Mouse (Mus musculus) colon, adult 2 months (tissue): ENCODE results near the gene Tln1. TPM values are rescaled to one million over a fixed set of nuclear protein-coding genes. Genes with fewer than 3 reads are reported as not detected.

Experiments
- polyA plus RNA-seq: library from polyadenylated mRNA; depleted of rRNA; stranded (reverse); fragments of >200 nt; gene quantifications from 2 replicates; pipeline ENCODE4 v1.2.3, GENCODE M21; 2012; rRNA removed

Gene Tln1
- polyA plus RNA-seq, result 98.4 and 102 TPM in 2 replicates

DNA sequence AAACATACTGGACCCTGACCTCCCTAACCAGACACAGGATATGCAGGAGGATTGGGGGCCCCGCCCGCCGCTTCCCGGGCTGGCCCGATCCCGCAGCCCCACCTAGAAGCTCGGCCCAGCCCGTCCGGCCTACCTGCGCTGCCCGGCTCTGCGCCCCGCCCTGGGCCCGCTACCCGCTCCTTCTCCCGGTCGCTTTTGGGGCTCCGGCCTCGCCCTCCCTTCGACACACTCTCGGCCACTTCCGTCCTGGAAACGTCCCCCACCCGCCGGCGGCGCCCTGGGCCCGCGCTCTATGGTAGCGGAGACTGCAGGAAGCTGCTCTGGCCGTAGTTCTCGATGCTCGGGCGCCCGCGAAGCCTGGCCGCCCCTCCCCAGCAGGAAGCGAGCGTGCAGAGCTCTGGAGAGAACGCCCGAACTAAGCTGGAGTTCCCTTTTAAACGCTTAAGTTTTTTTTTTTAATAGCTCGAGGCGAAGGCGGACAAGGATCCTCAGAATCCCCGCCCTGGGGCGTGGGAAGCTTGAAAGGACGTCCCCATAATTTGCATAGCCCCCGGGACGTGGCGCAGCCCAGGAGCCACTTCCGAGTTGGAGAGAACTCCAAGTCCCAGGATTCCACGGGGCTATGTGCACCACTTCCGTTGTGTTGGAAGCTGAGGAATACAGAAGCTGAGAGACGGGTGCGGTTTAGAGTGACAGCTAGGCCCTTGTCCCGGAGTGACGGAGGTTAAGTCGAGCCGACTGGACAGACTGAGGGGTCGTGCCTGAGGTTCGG lies at the start of gene Tln1, which contains the start of gene Creb3:
Gene Tln1 (minus strand): TSS at position 695 of the 772 bp plus-strand sequence.
Gene Creb3 (plus strand): TSS at position 336 of the 772 bp plus-strand sequence.

DNA sequence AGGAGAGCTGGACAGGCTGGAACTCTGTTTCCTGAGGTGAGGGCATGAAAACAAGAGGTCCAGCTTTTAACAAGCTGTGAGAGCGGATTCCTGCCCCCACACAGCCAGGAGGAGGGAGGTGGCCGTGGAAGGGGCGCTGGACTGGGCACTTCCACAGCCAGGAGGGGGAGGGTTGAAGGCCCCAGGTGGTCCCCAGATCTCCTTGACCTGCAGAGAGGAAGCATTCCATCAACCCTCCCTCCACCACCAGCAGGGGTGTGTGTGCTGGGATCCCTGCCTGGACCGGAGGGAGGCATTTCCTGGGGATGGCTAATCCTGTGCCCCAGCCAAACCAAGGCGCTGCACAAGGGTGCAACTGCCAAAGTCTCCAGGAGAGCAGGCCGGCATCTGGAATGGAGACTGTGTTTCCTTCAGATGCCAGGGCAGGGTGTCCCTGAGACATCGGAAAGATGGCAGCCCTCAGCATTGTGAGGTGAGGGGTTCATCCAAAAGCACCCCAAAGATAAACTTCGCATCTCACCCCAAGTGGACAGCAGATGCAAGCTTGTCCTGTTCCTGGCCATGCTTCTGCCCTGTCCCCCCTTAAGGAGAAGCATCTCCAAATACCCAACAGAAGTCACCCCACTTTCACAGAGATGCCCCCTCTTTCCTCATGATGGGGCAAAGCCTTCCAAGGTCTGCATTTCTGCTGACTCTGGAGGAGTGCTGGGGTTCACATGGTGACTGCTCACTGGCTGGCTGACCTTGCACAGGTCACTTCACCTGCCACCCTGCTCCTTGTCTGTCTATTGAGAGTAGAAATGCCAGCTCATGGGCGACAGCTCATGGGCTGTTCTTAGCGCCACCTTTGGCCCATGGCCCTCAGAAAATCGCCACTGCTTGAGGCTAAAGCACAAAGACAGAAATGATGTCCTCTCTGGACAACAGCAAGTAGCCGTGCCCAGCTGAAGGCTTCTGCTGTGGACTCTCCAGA lies 22.2 kb upstream of the Tln1 start, which contains the start of gene Msmp:
Gene Msmp (minus strand): TSS at position 51 of the 973 bp plus-strand sequence.

DNA sequence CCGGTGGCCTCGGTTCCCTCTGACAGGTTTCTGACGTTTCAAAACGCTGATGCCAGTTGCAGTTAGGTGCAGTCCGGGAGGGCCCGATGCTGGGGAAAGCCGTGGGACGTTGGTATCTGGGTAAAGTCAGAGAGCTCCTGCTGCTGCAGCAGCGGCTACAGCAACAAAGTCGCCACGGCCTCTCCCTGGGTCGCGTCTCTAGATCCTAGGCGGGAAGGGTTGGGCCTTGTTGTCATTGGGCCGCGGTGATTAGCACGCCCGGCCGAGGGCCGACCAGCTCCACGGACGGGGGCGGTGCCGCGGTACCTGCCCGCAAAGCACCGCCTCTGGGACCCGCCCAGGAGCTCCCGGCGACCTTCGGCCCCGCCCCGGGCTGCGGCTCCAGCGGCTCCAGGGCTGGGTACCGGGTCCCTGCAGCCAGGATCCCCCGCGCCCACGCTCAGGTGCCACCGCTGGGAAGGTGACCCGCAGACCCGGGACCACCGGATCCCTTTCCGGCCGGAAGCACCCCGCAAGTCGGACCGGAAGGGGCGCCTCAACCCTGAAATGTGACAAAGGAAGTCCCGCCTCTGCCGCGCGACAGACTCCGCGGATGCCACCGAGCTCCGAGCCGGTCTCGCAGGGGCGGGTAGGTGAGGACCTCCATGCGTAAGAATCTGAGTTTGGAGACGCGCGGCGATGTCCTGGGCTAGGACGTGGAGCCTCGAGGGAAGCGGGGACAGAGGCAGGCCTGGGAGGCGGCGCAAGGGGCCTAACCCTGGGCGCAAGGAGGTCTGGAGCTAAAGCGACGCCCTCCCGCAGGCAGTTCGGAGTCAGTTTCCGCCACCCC lies 16.1 kb upstream of the Tln1 start, which contains the start of the genes Rgp1 and Gba2:
Gene Rgp1 (plus strand): TSS at position 340 of the 829 bp plus-strand sequence.
Gene Gba2 (minus strand): TSS at position 498 of the 829 bp plus-strand sequence.

DNA sequence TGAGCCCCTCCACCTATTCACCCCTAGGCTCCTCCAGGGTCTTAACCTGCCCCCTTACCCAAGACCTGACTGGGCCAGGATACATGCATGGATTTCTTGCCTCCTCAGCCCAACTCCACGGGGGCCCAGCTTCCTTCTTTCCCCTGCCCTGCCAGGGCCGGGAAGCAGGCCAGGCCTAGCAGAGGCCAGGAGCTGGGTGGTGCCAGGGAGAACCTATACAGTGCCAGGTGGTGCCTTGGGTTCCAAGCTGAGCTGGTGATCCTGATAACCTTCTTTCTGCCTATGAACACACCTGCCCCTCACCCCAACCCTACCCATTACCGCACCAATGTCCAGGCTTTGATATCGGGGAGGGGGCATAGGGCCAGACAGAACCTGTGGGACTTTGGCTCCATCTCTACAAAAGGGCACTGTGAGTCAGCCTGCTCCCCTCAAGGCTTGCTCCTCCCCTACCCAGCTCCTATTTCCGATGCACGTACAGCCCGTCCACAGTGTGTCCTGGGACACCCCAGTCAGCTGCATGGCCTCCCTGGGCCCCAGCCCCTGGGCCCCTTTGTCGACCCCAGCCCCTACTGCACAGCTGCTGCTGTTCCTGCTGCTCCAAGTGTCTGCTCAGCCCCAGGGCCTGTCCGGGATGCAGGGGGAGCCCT lies 55.8 kb downstream of the Tln1 start, which contains the start of gene Car9:
Gene Car9 (plus strand): TSS at position 431 of the 650 bp plus-strand sequence.

DNA sequence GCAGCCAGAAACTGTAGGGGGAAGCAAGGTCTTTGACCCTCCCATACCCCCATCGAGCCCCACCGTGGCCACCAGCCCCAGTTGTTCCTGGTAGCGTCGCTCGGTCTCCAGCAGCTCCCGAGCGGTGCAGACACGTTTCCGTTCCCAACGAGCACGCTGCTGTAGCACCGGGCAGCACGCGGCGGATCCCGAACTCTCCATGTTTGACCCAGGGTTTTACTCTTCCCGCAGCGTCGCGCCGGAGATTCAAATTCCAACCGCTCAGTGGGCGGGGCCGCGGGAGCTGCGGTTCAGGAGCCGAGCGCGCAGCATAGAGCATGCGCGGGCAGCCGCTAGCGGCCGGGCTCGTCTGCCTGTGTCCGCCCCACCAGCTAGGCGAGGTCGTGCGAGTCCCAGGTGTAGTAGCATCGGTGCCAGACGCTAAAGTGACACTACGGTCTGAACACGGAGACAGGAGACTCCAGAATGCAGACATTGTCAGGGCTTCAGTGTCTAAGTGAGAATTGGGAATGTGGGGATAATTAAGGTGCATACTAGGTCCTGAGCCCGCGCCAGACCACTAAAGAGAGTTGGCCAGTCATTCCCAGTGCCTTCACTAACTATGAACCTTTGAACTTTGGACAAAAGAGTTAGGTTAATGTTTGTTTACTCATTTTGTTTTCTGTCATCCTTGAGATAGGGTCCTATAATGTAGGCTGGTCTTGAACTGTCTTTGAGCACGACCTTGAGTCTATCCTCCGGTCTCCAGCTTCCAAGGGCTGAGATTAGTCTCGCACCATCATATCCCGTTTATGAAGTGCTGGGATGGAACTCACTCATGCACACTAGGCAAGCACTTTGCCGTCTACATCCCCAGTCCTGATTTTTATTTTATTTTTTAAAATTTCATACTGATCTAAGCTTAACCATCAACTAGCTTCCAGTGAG lies 62.8 kb downstream of the Tln1 start, which contains the start of gene Arhgef39:
Gene Arhgef39 (minus strand): TSS at position 289 of the 927 bp plus-strand sequence.

DNA sequence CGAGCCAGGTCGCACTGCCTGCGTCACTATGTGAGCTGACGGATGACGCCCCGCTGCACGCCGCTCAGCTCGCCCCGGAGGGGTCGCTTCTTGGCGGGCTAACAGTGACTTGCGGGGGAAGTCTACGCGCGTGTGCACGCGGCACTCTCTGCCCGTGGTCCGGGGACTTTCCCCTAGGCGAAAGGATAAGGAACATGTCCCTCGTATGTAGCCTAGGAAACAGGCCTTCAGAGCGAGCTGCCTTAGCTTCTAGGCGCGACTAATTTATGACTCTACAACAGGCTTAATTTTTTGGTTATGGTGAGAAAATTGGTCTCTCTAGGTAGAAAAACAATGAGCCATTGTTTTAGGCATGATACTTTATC lies 69.7 kb downstream of the Tln1 start, which contains the start of gene Ccdc107:
Gene Ccdc107 (plus strand): TSS at position 80 of the 365 bp plus-strand sequence.

DNA sequence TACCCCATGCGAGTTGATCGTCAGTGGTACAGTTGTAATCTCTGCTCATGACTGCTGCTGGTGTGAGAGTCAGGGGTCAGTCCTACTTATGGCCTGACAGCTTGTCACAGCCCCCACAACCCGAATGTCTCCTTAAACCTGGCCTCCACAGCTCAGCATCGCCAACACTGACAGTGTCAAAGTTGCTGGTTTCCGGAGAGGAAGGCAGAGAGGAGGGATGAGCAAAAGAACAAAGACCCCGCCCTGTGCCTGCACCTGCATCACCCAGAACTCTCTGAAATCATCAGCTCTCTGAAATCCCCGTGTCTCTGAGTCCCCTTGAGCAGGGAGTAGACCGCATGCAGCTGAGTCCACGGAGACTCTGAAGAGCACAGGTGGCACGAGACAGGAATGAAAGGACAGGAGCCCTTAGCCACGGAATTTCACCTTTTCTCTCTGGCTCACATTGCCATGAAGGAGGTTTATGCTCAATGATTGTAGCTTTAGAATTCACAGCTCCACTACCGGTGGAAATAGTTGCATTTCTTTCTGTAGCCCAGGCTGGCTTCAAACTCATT lies 78.9 kb downstream of the Tln1 start, which contains the start of gene Sit1:
Gene Sit1 (minus strand): TSS at position 200 of the 557 bp plus-strand sequence.

Other genes with a start within 250 kb of the Tln1 start
- gene Rusc2, start 180.7 kb downstream of the Tln1 start, polyA plus RNA-seq, result 20.9 and 23.1 TPM in 2 replicates
- 0.08 TPM in 1 of 2 replicates, not detected in the other for gene Fam166b, start 133.6 kb downstream of the Tln1 start, polyA plus RNA-seq
- gene Tesk1, start 120.8 kb downstream of the Tln1 start, polyA plus RNA-seq, result 90.2 and 100 TPM in 2 replicates
- gene Cd72, start 108.1 kb downstream of the Tln1 start, polyA plus RNA-seq, result 3.6 and 6.6 TPM in 2 replicates
- gene Sit1, start 79.0 kb downstream of the Tln1 start, polyA plus RNA-seq, result 0.54 and 1.1 TPM in 2 replicates
- 347 and 577 TPM in 2 replicates for gene Ccdc107, start 69.8 kb downstream of the Tln1 start, polyA plus RNA-seq
- 49.5 and 64.1 TPM in 2 replicates for gene Arhgef39, start 63.0 kb downstream of the Tln1 start, polyA plus RNA-seq
- 70.7 and 71.6 TPM in 2 replicates for gene Car9, start 55.7 kb downstream of the Tln1 start, polyA plus RNA-seq
- gene Tpm2, start 38.9 kb downstream of the Tln1 start, polyA plus RNA-seq, result 199 and 235 TPM in 2 replicates
- gene Creb3, start 359 bp downstream of the Tln1 start, polyA plus RNA-seq, result 93.5 and 113 TPM in 2 replicates
- 56.1 and 75.5 TPM in 2 replicates for gene Rgp1, start 16.0 kb upstream of the Tln1 start, polyA plus RNA-seq
- 13.0 and 13.3 TPM in 2 replicates for gene Gba2, start 16.2 kb upstream of the Tln1 start, polyA plus RNA-seq
- gene Msmp, start 21.8 kb upstream of the Tln1 start, polyA plus RNA-seq, result 0.17 TPM in 1 of 2 replicates, not detected in the other
- gene Npr2, start 69.2 kb upstream of the Tln1 start, polyA plus RNA-seq, result 18.2 and 19.2 TPM in 2 replicates
- 1.1 and 1.9 TPM in 2 replicates for gene Spag8, start 90.9 kb upstream of the Tln1 start, polyA plus RNA-seq
- 72.2 and 79.4 TPM in 2 replicates for gene Hint2, start 93.8 kb upstream of the Tln1 start, polyA plus RNA-seq
- 9.2 and 11.0 TPM in 2 replicates for gene Tmem8b, start 106.3 kb upstream of the Tln1 start, polyA plus RNA-seq
- gene Fam221b, start 106.5 kb upstream of the Tln1 start, polyA plus RNA-seq, result 0.10 TPM in 1 of 2 replicates, not detected in the other
- gene Olfr70, start 138.1 kb upstream of the Tln1 start, polyA plus RNA-seq, result not detected in 2 replicates
- gene Olfr71, start 147.6 kb upstream of the Tln1 start, polyA plus RNA-seq, result not detected in 2 replicates
- gene Hrct1, start 164.5 kb upstream of the Tln1 start, polyA plus RNA-seq, result 2.2 and 3.1 TPM in 2 replicates
- 0.89 and 1.2 TPM in 2 replicates for gene Spaar, start 167.3 kb upstream of the Tln1 start, polyA plus RNA-seq
- gene Olfr159, start 208.3 kb upstream of the Tln1 start, polyA plus RNA-seq, result not detected in 2 replicates